Comparison of ENCODE assay signal across 22 mouse cellular contexts in the genomic region with DNA sequence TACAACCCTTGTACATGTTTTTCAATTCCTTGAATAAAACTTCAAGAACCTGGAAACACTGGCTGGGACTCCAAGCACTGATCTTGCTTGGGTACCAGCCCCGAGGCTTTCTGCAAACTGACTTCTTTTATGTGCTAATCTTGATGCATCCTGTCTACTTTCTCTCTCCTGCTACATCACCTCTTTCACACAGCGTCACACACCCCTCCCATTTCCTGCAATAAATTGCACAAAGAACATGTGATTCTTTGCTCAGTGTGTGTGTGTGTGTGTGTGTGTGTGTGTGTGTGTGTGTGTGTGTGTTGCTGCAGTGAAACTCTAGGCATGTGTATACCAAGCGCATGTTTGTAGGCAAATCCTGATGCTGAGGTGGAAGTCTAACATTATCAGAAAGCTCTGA.
A peak's percentile ranks its signal among the peaks of the same experiment; 100 is the strongest.
DNase-seq lines count a peak whose midpoint lies in the region; ATAC-seq and TF ChIP-seq lines count a peak whose summit lies in the region.
"Had no signal": no experiment of that assay in that cellular context is flagged by ENCODE, and none has a peak within 500 bp of the region (broad histone marks: within the 10 kb centered on the region; RNA-seq: fewer than 3 reads in every experiment).

No protein-coding gene starts in this region.

- 27% methylated on average over 3 of the region's 3 CpGs for WGBS in limb, embryonic 14.5 days
- 61% methylated on average over 3 of the region's 3 CpGs for WGBS in limb, embryonic 10.5 days
- WGBS in thymus, adult 2 months: 27% methylated on average over 3 of the region's 3 CpGs
- 75% methylated on average over 3 of the region's 3 CpGs for WGBS in hindbrain, postnatal 0 days

- 0 out of 2 replicates have a peak overlapping the region, but pooled peaks have one; percentile 26 for H3K27ac ChIP-seq in limb, embryonic 14.5 days (replicated peaks; ENCODE audit: low read depth, low read length)
- H3K27ac ChIP-seq in limb, embryonic 10.5 days: no peak overlapping the region
- H3K27ac ChIP-seq in thymus, adult 2 months (ENCODE audit: control insufficient read depth, insufficient read depth, low read length): peak overlapping the region; percentile 22; the same call in 1 of the 2 replicates
- H3K27ac ChIP-seq in hindbrain, postnatal 0 days: no peak overlapping the region
- H3K27ac ChIP-seq: embryonic facial prominence, embryonic 10.5 days; hindbrain, embryonic 14.5 days; macrophage had no signal

- H3K36me3 ChIP-seq in limb, embryonic 14.5 days (ENCODE audit: control insufficient read depth, insufficient read depth, low read length): no peaks in the 10 kb centered on the region
- H3K36me3 ChIP-seq in limb, embryonic 10.5 days: no peaks in the 10 kb centered on the region
- H3K36me3 ChIP-seq in thymus, adult 2 months (ENCODE audit: control insufficient read depth, insufficient read depth, low read length): no peaks in the 10 kb centered on the region
- H3K36me3 ChIP-seq in hindbrain, postnatal 0 days (ENCODE audit: insufficient read depth, low read length): no peaks in the 10 kb centered on the region
- H3K36me3 ChIP-seq: embryonic facial prominence, embryonic 10.5 days had no signal

- H3K27me3 ChIP-seq in limb, embryonic 14.5 days (ENCODE audit: control insufficient read depth, insufficient read depth, low read length): no peaks in the 10 kb centered on the region
- no peaks in the 10 kb centered on the region for H3K27me3 ChIP-seq in limb, embryonic 10.5 days (ENCODE audit: low read depth, poor library complexity, severe bottlenecking)
- H3K27me3 ChIP-seq in thymus, adult 2 months (ENCODE audit: control insufficient read depth, insufficient read depth, low read length): no peaks in the 10 kb centered on the region
- no peaks in the 10 kb centered on the region for H3K27me3 ChIP-seq in hindbrain, postnatal 0 days (ENCODE audit: insufficient read depth, low read length)

- H3K4me3 ChIP-seq in limb, embryonic 14.5 days (replicated peaks; ENCODE audit: low read length): no peak overlapping the region
- no peak overlapping the region for H3K4me3 ChIP-seq in limb, embryonic 10.5 days
- H3K4me3 ChIP-seq in thymus, adult 2 months (ENCODE audit: control insufficient read depth, insufficient read depth, low read length): no peak overlapping the region
- H3K4me3 ChIP-seq in hindbrain, postnatal 0 days (ENCODE audit: low read length): no peak overlapping the region
- H3K4me3 ChIP-seq: embryonic facial prominence, embryonic 10.5 days; erythroblast, embryonic 14.5 days had no signal

- no peak for TF ChIP-seq POLR2A in limb, embryonic 14.5 days (IDR thresholded peaks at IDR 0.05; ENCODE audit: borderline replicate concordance, extremely low read depth, insufficient read depth, insufficient read length)
- no peak for TF ChIP-seq POLR2A in brain, embryonic 14.5 days (IDR thresholded peaks at IDR 0.05; ENCODE audit: borderline replicate concordance, extremely low read depth, insufficient read depth, insufficient read length, poor library complexity, severe bottlenecking)
- no peak for TF ChIP-seq POLR2A in thymus, adult 2 months (IDR thresholded peaks at IDR 0.05; ENCODE audit: control insufficient read depth, extremely low read depth, insufficient read depth, low read length, poor library complexity)

- H3K9me3 ChIP-seq in limb, embryonic 14.5 days (ENCODE audit: control insufficient read depth, low read length): no peaks in the 10 kb centered on the region
- no peaks in the 10 kb centered on the region for H3K9me3 ChIP-seq in limb, embryonic 10.5 days (replicated peaks)
- no peaks in the 10 kb centered on the region for H3K9me3 ChIP-seq in hindbrain, postnatal 0 days (ENCODE audit: low read length)
- H3K9me3 ChIP-seq: embryonic facial prominence, embryonic 10.5 days had no signal

- TF ChIP-seq CTCF in brain, embryonic 14.5 days (IDR thresholded peaks at IDR 0.05; ENCODE audit: borderline replicate concordance, extremely low read depth, insufficient read depth, insufficient read length): no peak
- TF ChIP-seq CTCF in thymus, adult 2 months (IDR thresholded peaks at IDR 0.05; ENCODE audit: borderline replicate concordance, control insufficient read depth, extremely low read depth, insufficient read depth, low read length, poor library complexity): no peak
- TF ChIP-seq CTCF in hindbrain, postnatal 0 days (IDR thresholded peaks at IDR 0.05; ENCODE audit: low read depth): no peak

- DNase-seq in limb, embryonic 14.5 days (ENCODE audit: low spot score): no peak
- no peak for DNase-seq in limb, embryonic 10.5 days (ENCODE audit: low spot score)
- DNase-seq in CD4-positive helper T cell, adult 2 months (ENCODE audit: low read depth, low spot score): peak; percentile 86
- DNase-seq in brain, embryonic 14.5 days (ENCODE audit: low read depth): peak; percentile 22
- DNase-seq in thymus, adult 2 months: peak; percentile 46
- DNase-seq in gastrocnemius, postnatal 4 days (ENCODE audit: low spot score in 2 of 2): no peak
- DNase-seq in hindbrain, postnatal 0 days (ENCODE audit: low spot score): no peak
- DNase-seq in adrenal gland, postnatal 14 days: no peak
- DNase-seq: cerebellum, adult 11 months; cerebellum, postnatal 25 days; heart, postnatal 14 days; kidney, adult 11 months; kidney, postnatal 25 days; lung, adult 2 months; midbrain, embryonic 14.5 days; right cerebral cortex, postnatal 25 days had no signal

- no peak for ATAC-seq in limb, embryonic 14.5 days (ENCODE audit: low FRiP score, low read depth)
- no peak for ATAC-seq in hindbrain, postnatal 0 days
- ATAC-seq: forebrain, embryonic 14.5 days had no signal

- H3K4me1 ChIP-seq in limb, embryonic 14.5 days (ENCODE audit: control insufficient read depth, insufficient read depth, low read length): peaks cover 11% of the 10 kb centered on the region
- H3K4me1 ChIP-seq in limb, embryonic 10.5 days: peaks cover 21% of the 10 kb centered on the region
- H3K4me1 ChIP-seq in thymus, adult 2 months (replicated peaks; ENCODE audit: control insufficient read depth, insufficient read depth, low read length): peaks cover 3% of the 10 kb centered on the region; the same call in 1 of the 2 replicates
- H3K4me1 ChIP-seq in hindbrain, postnatal 0 days (ENCODE audit: insufficient read depth, low read length): no peaks in the 10 kb centered on the region

- H3K9ac ChIP-seq in limb, embryonic 14.5 days (ENCODE audit: low read depth, low read length, severe bottlenecking): no peak overlapping the region
- H3K9ac ChIP-seq in hindbrain, postnatal 0 days (replicated peaks; ENCODE audit: low read length): no peak overlapping the region
- H3K9ac ChIP-seq: hindbrain, embryonic 14.5 days had no signal

- no peak overlapping the region; the same call in 1 of the 2 replicates for H3K4me2 ChIP-seq in limb, embryonic 14.5 days (replicated peaks; ENCODE audit: low read depth, low read length, severe bottlenecking)
- H3K4me2 ChIP-seq in hindbrain, postnatal 0 days (ENCODE audit: low read depth, low read length): no peak overlapping the region
- H3K4me2 ChIP-seq: heart, embryonic 11.5 days; hindbrain, embryonic 14.5 days had no signal

Comparison
In these comparisons a context has a peak if more than half of its experiments do, and no peak if none do; other contexts are left out.
1. H3K27ac ChIP-seq: peak in limb, embryonic 14.5 days (single experiment) and thymus, adult 2 months (single experiment); none in limb, embryonic 10.5 days (single experiment) and hindbrain, postnatal 0 days (single experiment).
2. DNase-seq: peak in CD4-positive helper T cell, adult 2 months (single experiment), brain, embryonic 14.5 days (single experiment) and thymus, adult 2 months (single experiment); none in limb, embryonic 14.5 days (single experiment), limb, embryonic 10.5 days (single experiment), gastrocnemius, postnatal 4 days (0 of 2), hindbrain, postnatal 0 days (single experiment) and adrenal gland, postnatal 14 days (single experiment).